Mouse (Mus musculus): ENCODE measurements at regions not wholly inside any gene's neighbourhood (a gene's known extent, or its start where the extent isn't known, plus 50 kb on each side); places are given as distances from the start of the nearest gene placed in this dataset.

DNA sequence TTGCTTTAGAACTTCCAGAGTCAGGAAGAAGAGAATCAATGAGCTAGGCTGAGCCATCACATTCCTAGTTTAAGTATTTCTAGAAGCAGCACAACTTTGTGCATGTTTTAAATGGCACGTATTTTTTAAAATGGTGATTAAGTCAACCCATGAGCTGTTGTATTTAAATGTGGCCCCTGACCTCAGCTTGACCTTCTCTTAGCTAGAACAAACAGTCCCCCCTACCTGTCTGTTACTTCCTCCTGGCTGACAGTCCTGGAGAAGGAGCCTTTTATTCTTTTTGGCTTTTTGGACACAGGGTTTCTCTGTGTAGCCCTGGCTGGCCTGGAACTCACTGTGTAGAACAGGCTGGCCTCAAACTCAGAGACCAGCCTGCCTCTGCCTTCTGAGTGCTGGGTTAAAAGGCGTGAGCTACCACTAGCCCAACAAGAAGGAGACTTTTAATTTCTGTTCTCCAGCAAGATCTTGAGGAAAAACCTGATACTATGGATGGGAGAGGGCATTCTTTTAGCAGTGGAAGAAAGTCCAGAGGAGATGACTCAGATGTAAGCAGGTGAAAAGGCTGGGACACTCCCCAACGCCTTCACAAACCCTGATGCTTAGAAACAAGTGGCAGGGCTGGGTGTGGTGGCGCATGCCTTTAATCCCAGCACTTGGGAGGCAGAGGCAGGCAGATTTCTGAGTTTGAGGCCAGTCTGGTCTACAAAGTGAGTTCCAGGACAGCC is 69.3 kb upstream of the Rap1b start:
- TF ChIP-seq POLR2A (IDR thresholded peaks at IDR 0.05; ENCODE audit: low read depth, low read length) (no peak), CTCF (IDR thresholded peaks at IDR 0.05; ENCODE audit: extremely low read depth, insufficient read depth, insufficient read length, insufficient replicate concordance) (no peak)
